Mouse (Mus musculus): ENCODE measurements around the gene Speer4a. TPM values are rescaled to one million over a fixed set of nuclear protein-coding genes. Genes with fewer than 3 reads are reported as not detected.

Gene Speer4a
- polyA plus RNA-seq, 1 experiment from 2014 or later = not detected

Other genes starting within 250 kb of the Speer4a start
- not detected in 2 replicates for gene Gm21663, start 97.2 kb downstream of the Speer4a start, polyA plus RNA-seq (2015; fragmentation: Nextera tagmentation; extraction: Ambion mirVana)
- gene Gm21671, start 85.1 kb downstream of the Speer4a start, polyA plus RNA-seq (2015; fragmentation: Nextera tagmentation; extraction: Ambion mirVana) = not detected in 2 replicates
- gene Gm21680, start 66.9 kb downstream of the Speer4a start, polyA plus RNA-seq (2015; fragmentation: Nextera tagmentation; extraction: Ambion mirVana) = 0.05 TPM in 1 of 2 replicates, not detected in the other
- not detected in 2 replicates for gene Gm21698, start 50.9 kb downstream of the Speer4a start, polyA plus RNA-seq (2015; fragmentation: Nextera tagmentation; extraction: Ambion mirVana)
- not detected in 2 replicates for gene Gm1979, start 34.8 kb downstream of the Speer4a start, polyA plus RNA-seq (2015; fragmentation: Nextera tagmentation; extraction: Ambion mirVana)
- gene Gm5862, start 16.6 kb downstream of the Speer4a start, polyA plus RNA-seq (2015; fragmentation: Nextera tagmentation; extraction: Ambion mirVana) = not detected in 2 replicates
- gene Gm7347, start 19.0 kb upstream of the Speer4a start, polyA plus RNA-seq (2015; fragmentation: Nextera tagmentation; extraction: Ambion mirVana) = not detected in 2 replicates
- not detected in 2 replicates for gene Gm10471, start 49.7 kb upstream of the Speer4a start, polyA plus RNA-seq (2015; fragmentation: Nextera tagmentation; extraction: Ambion mirVana)
- gene 5031410I06Rik, start 65.8 kb upstream of the Speer4a start, polyA plus RNA-seq (2015; fragmentation: Nextera tagmentation; extraction: Ambion mirVana) = not detected in 2 replicates
- 0.06 TPM in 1 of 2 replicates, not detected in the other for gene Gm10220, start 81.9 kb upstream of the Speer4a start, polyA plus RNA-seq (2015; fragmentation: Nextera tagmentation; extraction: Ambion mirVana)
- not detected in 2 replicates for gene Gm7361, start 218.1 kb upstream of the Speer4a start, polyA plus RNA-seq (2015; fragmentation: Nextera tagmentation; extraction: Ambion mirVana)